Mouse (Mus musculus): ENCODE data around the gene Rims1.

DNA sequence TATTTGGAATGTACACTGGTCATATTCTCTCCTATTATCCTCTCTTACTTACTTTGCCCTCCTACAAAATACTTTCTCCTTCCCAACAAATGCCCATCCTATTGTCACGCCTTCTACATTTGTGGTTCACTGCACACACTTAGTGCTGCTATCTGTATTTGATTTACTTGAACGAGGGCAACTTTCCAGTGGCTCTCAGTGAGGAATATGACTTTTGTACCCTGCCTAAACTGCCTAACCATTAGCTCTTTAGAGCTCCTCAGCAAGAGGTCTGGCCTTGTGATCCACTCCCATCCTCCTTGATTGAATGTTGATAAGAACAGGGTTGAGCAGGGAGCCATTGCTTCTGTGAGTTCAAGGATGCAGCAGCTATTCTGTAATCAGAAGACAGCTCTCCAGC lies 531.7 kb downstream of the Rims1 start:
- TF ChIP-seq MYOD1 (IDR thresholded peaks at IDR 0.05; ENCODE audit: control insufficient read depth, insufficient read length, low read depth) = no peak
- no peak for TF ChIP-seq CTCF (IDR thresholded peaks at IDR 0.05; ENCODE audit: control insufficient read depth, insufficient read depth, insufficient read length)
- TF ChIP-seq MAX (IDR thresholded peaks at IDR 0.05) = no peak
- no peak for TF ChIP-seq MYOG (IDR thresholded peaks at IDR 0.05; ENCODE audit: control insufficient read depth, extremely low read depth, insufficient read length)
- TF ChIP-seq FOSL1 (IDR thresholded peaks at IDR 0.05; ENCODE audit: insufficient read depth, low read length, poor library complexity, severe bottlenecking) = no peak
- no peak for TF ChIP-seq CEBPB (IDR thresholded peaks at IDR 0.05; ENCODE audit: low read depth)
- no peak for TF ChIP-seq USF1 (IDR thresholded peaks at IDR 0.05; ENCODE audit: low read depth)

All from C2C12 (cell line).